Mouse (Mus musculus) midbrain, postnatal 0 days (tissue): ENCODE measurements around the gene Hist1h4a. TPM values are rescaled to one million over a fixed set of nuclear protein-coding genes. Genes with fewer than 3 reads are reported as not detected.

Experiments
- ATAC-seq: fragments of 200-750 bp; cut with Nextera tagmentation; 2 replicates; pipeline ENCODE4 v1.8.0; 2017; ENCODE audit warnings: moderate number of reproducible peaks, mild to moderate bottlenecking, moderate TSS enrichment, moderate library complexity; ENCODE audit not compliant: low FRiP score
- DNase-seq: peaks from one replicate; pipeline ENCODE4 v3.0.0-alpha.2; 2015; ENCODE audit warnings: low spot score
- H3K27ac ChIP-seq: fragments of 300-500 bp; sonication (generic); 2 replicates; pipeline ENCODE4 v1.5.1; 2014; ENCODE audit warnings: low read depth, mild to moderate bottlenecking, low read length, mixed read lengths
- H3K27me3 ChIP-seq: fragments of 300-500 bp; sonication (generic); 2 replicates; pipeline ENCODE4 v1.6.1; 2014; ENCODE audit warnings: low read length, control low read depth, mixed read lengths; ENCODE audit not compliant: insufficient read depth
- H3K36me3 ChIP-seq: fragments of 300-500 bp; sonication (generic); 2 replicates; pipeline ENCODE4 v1.6.1; 2014; ENCODE audit warnings: low read length, control low read depth, mixed read lengths; ENCODE audit not compliant: insufficient read depth
- H3K4me1 ChIP-seq: fragments of 300-500 bp; sonication (generic); 2 replicates; pipeline ENCODE4 v1.6.1; 2014; ENCODE audit warnings: mild to moderate bottlenecking, control low read depth, antibody characterized with exemption, low read length, mixed read lengths; ENCODE audit not compliant: insufficient read depth
- H3K4me2 ChIP-seq: fragments of 300-500 bp; sonication (generic); 2 replicates; pipeline ENCODE4 v1.6.1; 2014; ENCODE audit warnings: low read depth, mild to moderate bottlenecking, low read length, mixed read lengths; ENCODE audit not compliant: poor library complexity, severe bottlenecking
- H3K4me3 ChIP-seq: fragments of 300-500 bp; sonication (generic); 2 replicates; pipeline ENCODE4 v1.5.1; 2014; ENCODE audit warnings: low read depth, mild to moderate bottlenecking, low read length, moderate library complexity
- H3K9ac ChIP-seq: fragments of 300-500 bp; sonication (generic); replicated peaks from 2 replicates; pipeline ENCODE4 v1.6.1; 2014; ENCODE audit warnings: mild to moderate bottlenecking, low read length, moderate library complexity, mixed read lengths; ENCODE audit not compliant: poor library complexity, severe bottlenecking
- H3K9me3 ChIP-seq: fragments of 300-500 bp; sonication (generic); 2 replicates; pipeline ENCODE4 v1.6.1; 2016; ENCODE audit warnings: low read length, control low read depth
- CTCF ChIP-seq: IDR thresholded peaks from 2 replicates; pipeline ENCODE4 v1.5.1; 2016; ENCODE audit warnings: antibody characterized with exemption, mild to moderate bottlenecking
- WGBS: fragments of 180-500 bp; shearing (Covaris S2); extraction: QIAGEN DNeasy Blood & Tissue Kit; methylation state at CpG from one replicate; pipeline ENCODE4 v1.1.7; 2014; 5-methylcytosine and 5-hydroxymethylcytosine counted together
- polyA plus RNA-seq: library from polyadenylated mRNA; unstranded; fragments of >200 nt; fragmentation: Nextera tagmentation; extraction: Ambion mirVana; gene quantifications from 2 replicates; pipeline ENCODE4 v1.2.1, GENCODE M21; 2015
- total RNA-seq: library from RNA; depleted of rRNA; stranded (reverse); fragments of >200 nt; gene quantifications from 2 replicates; pipeline ENCODE4 v1.2.3, GENCODE M21; 2014

Hist1h4a gene
- total and polyA plus RNA-seq, 2 experiments from 2014 or later = 405 TPM; not detected in 1

DNA sequence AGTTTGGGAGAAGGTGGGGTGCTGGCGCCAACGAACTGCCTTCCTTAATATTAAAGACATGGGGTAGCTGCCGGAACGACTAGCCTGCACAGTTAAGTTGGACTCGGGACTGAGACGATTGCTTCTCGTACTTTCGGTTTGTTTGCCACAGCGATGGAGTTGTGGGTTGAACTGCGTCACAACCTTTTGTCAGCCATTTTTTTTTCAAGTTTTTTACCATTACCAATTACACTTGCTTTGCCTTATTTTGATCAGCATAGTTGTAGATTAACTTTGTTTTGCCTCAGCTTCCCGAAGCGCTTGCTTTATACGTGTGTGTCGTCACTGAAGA is 21.1 kb downstream of the Hist1h4a start:
- 1% methylated on average over 14 of the region's 14 CpGs for WGBS
- peak overlapping the region; percentile 55; the same call in 1 of the 2 replicates for H3K9ac ChIP-seq
- no peak; the same call in 1 of the 2 replicates for ATAC-seq
- H3K27me3 ChIP-seq = no peaks in the 10 kb centered on the region
- H3K27ac ChIP-seq = peak overlapping the region; percentile 44
- H3K4me3 ChIP-seq = peak overlapping the region; percentile 56
- TF ChIP-seq CTCF = no peak
- DNase-seq = no peak
- H3K4me2 ChIP-seq = peak overlapping the region; percentile 99
- no peaks in the 10 kb centered on the region for H3K9me3 ChIP-seq
- H3K36me3 ChIP-seq = no peaks in the 10 kb centered on the region
- no peaks in the 10 kb centered on the region for H3K4me1 ChIP-seq

DNA sequence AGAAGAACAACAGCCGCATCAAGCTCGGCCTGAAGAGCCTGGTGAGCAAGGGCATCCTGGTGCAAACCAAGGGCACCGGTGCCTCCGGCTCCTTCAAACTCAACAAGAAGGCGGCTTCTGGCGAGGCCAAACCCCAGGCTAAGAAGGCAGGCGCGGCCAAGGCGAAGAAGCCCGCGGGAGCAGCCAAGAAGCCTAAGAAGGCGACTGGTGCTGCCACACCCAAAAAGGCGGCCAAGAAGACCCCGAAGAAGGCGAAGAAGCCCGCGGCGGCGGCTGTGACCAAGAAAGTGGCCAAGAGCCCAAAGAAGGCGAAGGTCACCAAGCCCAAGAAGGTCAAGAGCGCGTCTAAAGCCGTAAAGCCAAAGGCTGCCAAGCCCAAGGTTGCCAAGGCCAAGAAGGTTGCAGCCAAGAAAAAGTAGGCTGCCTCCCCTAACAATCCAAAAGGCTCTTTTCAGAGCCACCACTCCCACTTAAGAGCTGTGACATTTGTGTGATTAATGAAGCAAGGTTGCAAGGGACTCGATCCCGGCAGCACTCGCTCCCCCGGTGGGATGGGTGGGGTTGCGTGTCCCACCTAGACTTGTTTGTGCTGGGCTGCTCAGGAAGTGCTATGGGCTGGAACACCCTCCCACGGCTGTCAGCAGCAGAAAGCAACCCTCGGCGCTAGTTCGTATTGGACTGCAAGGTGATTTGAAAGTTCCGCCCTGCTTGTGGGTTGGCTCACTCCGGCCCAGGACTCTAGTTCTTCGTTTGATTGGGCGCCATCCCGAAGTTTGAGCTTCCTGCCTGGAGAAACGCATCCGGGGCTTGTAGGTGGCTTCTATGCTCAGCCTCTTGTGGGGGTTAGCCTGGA is 21.7 kb downstream of the Hist1h4a start:
- Histone ChIP-seq H3K27ac (peak overlapping the region; percentile 78), H3K27me3 (no peaks in the 10 kb centered on the region), H3K9ac (peak overlapping the region; percentile 55), H3K36me3 (no peaks in the 10 kb centered on the region), H3K4me2 (peak overlapping the region; percentile 99), H3K9me3 (no peaks in the 10 kb centered on the region), H3K4me1 (no peaks in the 10 kb centered on the region), H3K4me3 (peak overlapping the region; percentile 56)
- no peak for TF ChIP-seq CTCF
- ATAC-seq (peak; percentile 89), DNase-seq (peak; percentile 97)
- WGBS = 1% methylated on average over 39 of the region's 39 CpGs

DNA sequence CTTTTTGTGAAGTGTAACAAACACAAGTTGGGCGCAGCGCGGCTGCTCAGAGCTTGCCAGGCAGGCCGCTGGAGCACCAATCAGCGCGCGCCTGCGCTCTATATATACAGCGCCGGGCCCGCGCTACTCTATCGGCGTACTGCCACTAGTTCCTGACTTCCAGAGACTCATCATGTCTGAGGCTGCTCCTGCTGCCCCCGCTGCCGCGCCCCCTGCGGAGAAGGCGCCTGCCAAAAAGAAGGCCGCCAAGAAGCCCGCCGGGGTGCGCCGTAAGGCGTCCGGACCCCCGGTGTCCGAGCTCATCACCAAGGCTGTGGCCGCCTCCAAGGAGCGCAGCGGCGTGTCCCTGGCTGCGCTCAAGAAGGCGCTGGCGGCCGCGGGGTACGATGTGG is 22.4 kb downstream of the Hist1h4a start, which contains the start of gene Hist1h1c:
Gene Hist1h1c, plus strand, starts transcription at position 132 of the 392 bp plus-strand sequence.
- Histone ChIP-seq H3K4me1 (no peaks in the 10 kb centered on the region), H3K27me3 (no peaks in the 10 kb centered on the region), H3K27ac (peak within 1 kb of the TSS; percentile 78), H3K36me3 (no peaks in the 10 kb centered on the region), H3K9ac (peak within 1 kb of the TSS; percentile 55), H3K4me2 (peak within 1 kb of the TSS; percentile 99), H3K4me3 (peak within 1 kb of the TSS; percentile 56), H3K9me3 (no peaks in the 10 kb centered on the region)
- under 1% methylated on average over 30 of the region's 38 CpGs for WGBS
- ATAC-seq (peak; percentile 94), DNase-seq (peak; percentile 93)
- no peak for TF ChIP-seq CTCF

DNA sequence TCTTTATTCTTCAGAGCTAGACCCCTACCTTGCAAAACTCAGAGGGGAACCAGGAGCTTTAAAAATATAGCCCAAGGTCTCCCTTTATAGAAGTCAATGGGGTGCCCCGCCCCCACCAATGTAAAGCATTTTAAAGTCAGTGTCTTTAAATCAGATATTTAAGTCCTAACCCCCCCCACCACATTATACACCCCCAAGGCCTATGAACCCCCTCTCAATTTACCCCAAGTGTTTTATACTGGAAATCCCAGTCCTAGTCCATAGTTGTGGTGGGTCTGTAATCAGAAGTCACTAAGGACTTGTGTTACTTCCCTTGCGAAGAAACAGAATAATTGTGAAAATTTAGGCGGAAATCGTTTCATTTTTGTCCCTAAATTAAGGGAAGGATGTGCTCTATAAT is 23.0 kb downstream of the Hist1h4a start:
- H3K4me1 ChIP-seq = no peaks in the 10 kb centered on the region
- H3K27ac ChIP-seq = peak overlapping the region; percentile 78
- WGBS = 24% methylated on average over 4 of the region's 4 CpGs
- H3K27me3 ChIP-seq = no peaks in the 10 kb centered on the region
- no peaks in the 10 kb centered on the region for H3K9me3 ChIP-seq
- peak overlapping the region; percentile 55; the same call in 1 of the 2 replicates for H3K9ac ChIP-seq
- peak overlapping the region; percentile 99 for H3K4me2 ChIP-seq
- TF ChIP-seq CTCF = no peak
- H3K4me3 ChIP-seq = peak overlapping the region; percentile 56
- no peak for DNase-seq
- H3K36me3 ChIP-seq = no peaks in the 10 kb centered on the region
- no peak for ATAC-seq

DNA sequence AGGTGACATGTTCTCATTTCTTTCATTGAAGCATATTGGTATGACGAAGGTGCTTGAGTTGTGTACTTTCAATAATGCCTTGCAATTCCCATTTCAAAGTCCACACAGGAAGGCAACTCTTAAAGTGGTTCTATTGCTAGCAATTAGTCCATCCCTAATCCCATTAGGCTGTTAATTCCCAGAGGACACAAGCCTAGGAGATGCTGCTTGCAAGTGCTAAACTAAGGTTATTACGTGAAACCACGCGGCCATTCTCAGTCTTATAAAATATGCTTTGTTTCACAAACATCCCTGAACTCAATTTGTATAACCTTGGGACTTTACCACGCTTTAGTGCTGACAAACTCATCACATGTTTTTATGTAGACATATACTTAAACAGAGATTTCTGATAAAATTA is 23.9 kb downstream of the Hist1h4a start:
- ATAC-seq (no peak), DNase-seq (no peak)
- no peak overlapping the region for H3K9ac ChIP-seq
- no peaks in the 10 kb centered on the region for H3K36me3 ChIP-seq
- no peaks in the 10 kb centered on the region for H3K4me1 ChIP-seq
- WGBS = 65% methylated on average over 5 of the region's 5 CpGs
- no peaks in the 10 kb centered on the region for H3K9me3 ChIP-seq
- no peak for TF ChIP-seq CTCF
- H3K27ac ChIP-seq = no peak overlapping the region
- H3K27me3 ChIP-seq = no peaks in the 10 kb centered on the region
- H3K4me2 ChIP-seq = no peak overlapping the region
- no peak overlapping the region for H3K4me3 ChIP-seq

DNA sequence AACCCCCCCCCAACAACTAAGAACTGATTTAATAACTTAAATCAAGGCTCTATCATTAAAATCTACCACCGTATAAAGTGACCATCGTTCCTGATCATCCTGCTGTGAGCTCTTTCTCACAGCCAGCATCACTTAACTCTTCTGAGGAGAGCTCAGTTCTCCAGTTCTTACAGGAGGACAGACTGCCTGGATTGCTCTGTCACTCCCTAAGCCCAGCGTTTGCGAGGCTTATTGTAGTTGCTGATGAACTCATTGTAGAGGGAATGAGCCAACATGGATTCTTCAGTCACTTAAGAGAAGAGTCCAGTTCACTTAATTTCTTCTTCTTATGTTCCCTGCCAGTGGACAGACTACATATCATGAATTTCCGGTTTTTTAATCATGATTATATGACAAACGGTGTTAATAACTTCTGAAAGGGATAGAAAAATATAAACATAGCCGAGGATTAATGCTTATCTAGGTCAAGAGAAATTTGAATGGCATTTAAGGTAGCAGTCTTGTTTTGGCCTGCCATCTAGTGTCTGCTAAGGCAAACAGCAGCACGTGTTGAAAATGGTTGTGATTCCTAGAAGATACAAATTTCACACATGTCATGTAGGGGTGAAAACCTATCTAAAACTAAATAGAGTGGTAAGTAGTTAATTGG is 28.8 kb downstream of the Hist1h4a start:
- Histone ChIP-seq H3K36me3 (no peaks in the 10 kb centered on the region), H3K9me3 (no peaks in the 10 kb centered on the region), H3K27ac (no peak overlapping the region), H3K4me3 (no peak overlapping the region), H3K27me3 (no peaks in the 10 kb centered on the region), H3K4me2 (no peak overlapping the region), H3K9ac (no peak overlapping the region), H3K4me1 (no peaks in the 10 kb centered on the region)
- DNase-seq (peak; percentile 69), ATAC-seq (0 out of 2 replicates have a peak, but pooled peaks have one; percentile 66)
- WGBS = 21% methylated on average over 8 of the region's 8 CpGs
- TF ChIP-seq CTCF = peak; percentile 91
